Mouse (Mus musculus) midbrain, embryonic 14.5 days (tissue): ENCODE results near the gene Adgrg6. TPM values are rescaled to one million over a fixed set of nuclear protein-coding genes. Genes with fewer than 3 reads are reported as not detected.

Experiments
- ATAC-seq: fragments of 200-750 bp; cut with Nextera tagmentation; 2 replicates; pipeline ENCODE4 v1.8.0; 2017; ENCODE audit warnings: moderate number of reproducible peaks, moderate library complexity; ENCODE audit not compliant: low FRiP score, low TSS enrichment
- DNase-seq: peaks from one replicate; pipeline ENCODE4 v3.0.0-alpha.2; 2015
- H3K27ac ChIP-seq: fragments of 300-500 bp; sonication (generic); replicated peaks from 2 replicates; pipeline ENCODE4 v1.5.1; 2014; ENCODE audit warnings: mild to moderate bottlenecking, low read depth, low read length, moderate library complexity
- H3K27me3 ChIP-seq: fragments of 300-500 bp; sonication (generic); 2 replicates; pipeline ENCODE4 v1.6.1; 2014; ENCODE audit warnings: low read length, control low read depth, mixed read lengths; ENCODE audit not compliant: control insufficient read depth, insufficient read depth
- H3K36me3 ChIP-seq: fragments of 300-500 bp; sonication (generic); 2 replicates; pipeline ENCODE4 v1.6.1; 2014; ENCODE audit warnings: low read length, control low read depth; ENCODE audit not compliant: control insufficient read depth, insufficient read depth
- H3K4me1 ChIP-seq: fragments of 300-500 bp; sonication (generic); 2 replicates; pipeline ENCODE4 v1.6.1; 2014; ENCODE audit warnings: mild to moderate bottlenecking, antibody characterized with exemption, low read length, control low read depth; ENCODE audit not compliant: control insufficient read depth, insufficient read depth
- H3K4me2 ChIP-seq: fragments of 300-500 bp; sonication (generic); 2 replicates; pipeline ENCODE4 v1.6.1; 2014; ENCODE audit warnings: mild to moderate bottlenecking, low read length, moderate library complexity
- H3K4me3 ChIP-seq: fragments of 300-500 bp; sonication (generic); replicated peaks from 2 replicates; pipeline ENCODE4 v1.5.1; 2014; ENCODE audit warnings: low read depth, low read length
- H3K9ac ChIP-seq: fragments of 300-500 bp; sonication (generic); replicated peaks from 2 replicates; pipeline ENCODE4 v1.6.1; 2014; ENCODE audit warnings: mild to moderate bottlenecking, low read length, moderate library complexity
- H3K9me3 ChIP-seq: fragments of 300-500 bp; sonication (generic); 2 replicates; pipeline ENCODE4 v1.6.1; 2016; ENCODE audit warnings: low read length, control low read depth, mixed read lengths; ENCODE audit not compliant: control insufficient read depth
- WGBS: fragments of 180-500 bp; shearing (Covaris S2); extraction: QIAGEN DNeasy Blood & Tissue Kit; methylation state at CpG from one replicate; pipeline ENCODE4 v1.1.7; 2014; 5-methylcytosine and 5-hydroxymethylcytosine counted together
- polyA plus RNA-seq: library from polyadenylated mRNA; unstranded; fragments of >200 nt; fragmentation: Nextera tagmentation; extraction: Ambion mirVana; gene quantifications from 2 replicates; pipeline ENCODE4 v1.2.1, GENCODE M21; 2014

Adgrg6 gene
- 1.3 and 2.0 TPM in 2 replicates for polyA plus RNA-seq

DNA sequence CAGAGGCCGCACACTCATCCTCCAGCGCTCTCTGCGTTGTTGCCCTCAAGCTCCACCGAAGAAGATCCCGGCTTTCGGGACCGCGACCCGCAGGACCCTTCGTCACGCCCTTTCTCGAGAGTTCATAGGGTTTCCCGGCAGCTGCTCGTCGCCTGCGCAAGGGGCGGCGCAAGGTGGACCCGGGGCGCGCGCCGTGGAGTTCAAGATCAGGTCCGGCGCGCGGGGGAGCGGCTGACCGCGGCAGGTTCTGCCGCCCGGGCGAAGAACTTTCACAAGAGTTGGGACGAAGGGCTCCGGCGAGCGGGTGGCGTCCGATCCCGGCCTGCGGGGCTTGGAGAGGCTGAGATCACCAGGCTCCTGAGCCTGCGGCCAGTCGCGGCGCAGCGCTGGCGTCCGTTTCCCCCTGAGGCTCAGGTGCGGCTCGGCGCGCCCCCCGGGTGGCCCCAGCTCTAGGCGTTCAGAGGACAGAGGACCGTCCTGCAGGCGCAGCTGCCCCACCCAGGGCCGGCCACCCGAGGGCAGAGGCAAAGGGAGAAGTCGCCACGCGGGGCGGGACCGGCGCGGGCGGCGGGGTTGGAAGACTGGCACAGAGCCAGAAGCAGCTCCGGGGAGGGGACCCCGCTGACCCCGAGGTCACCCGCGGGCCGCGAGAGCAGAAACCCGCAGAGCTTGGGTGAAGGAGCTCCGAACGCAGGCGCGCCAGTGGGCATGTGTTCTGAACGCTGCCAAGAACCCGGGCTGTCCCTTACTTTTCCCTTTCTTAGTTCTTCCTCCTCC lies at the start of gene Adgrg6:
TSS of gene Adgrg6 (minus strand) at position 719 of the 777 bp plus-strand sequence.
- ATAC-seq, result peak; percentile 68
- no peak within 1 kb of the TSS for H3K27ac ChIP-seq
- H3K4me3 ChIP-seq, result peak within 1 kb of the TSS; percentile 74
- peak within 1 kb of the TSS; percentile 100 for H3K4me2 ChIP-seq
- peak within 1 kb of the TSS; percentile 61 for H3K9ac ChIP-seq
- WGBS, result under 1% methylated on average over 80 of the region's 81 CpGs
- no peaks in the 10 kb centered on the region for H3K4me1 ChIP-seq
- DNase-seq, result peak; percentile 51
- no peaks in the 10 kb centered on the region for H3K9me3 ChIP-seq
- no peaks in the 10 kb centered on the region for H3K36me3 ChIP-seq
- peaks cover 11% of the 10 kb centered on the region for H3K27me3 ChIP-seq

DNA sequence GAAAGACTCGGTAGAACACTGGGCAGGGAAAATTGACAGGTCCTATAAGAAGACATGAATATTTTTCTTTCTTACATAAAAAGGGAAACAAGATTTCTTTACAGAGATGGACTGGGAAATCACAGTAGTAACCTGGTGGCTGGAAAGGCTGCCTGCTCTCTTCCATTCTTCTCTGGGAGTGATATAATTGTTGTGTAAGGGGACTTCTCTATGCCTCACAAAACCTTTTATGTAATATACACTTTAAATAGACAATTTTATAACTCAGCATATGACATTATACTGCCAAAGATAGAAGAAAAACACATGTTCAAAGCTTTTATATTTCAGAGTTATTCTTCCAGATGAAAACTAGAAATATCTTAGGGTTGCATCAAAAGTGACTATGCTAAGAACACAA lies 46.8 kb upstream of the Adgrg6 start:
- no peak for ATAC-seq
- H3K4me1 ChIP-seq, result no peaks in the 10 kb centered on the region
- H3K9ac ChIP-seq, result no peak overlapping the region
- H3K9me3 ChIP-seq, result no peaks in the 10 kb centered on the region
- H3K36me3 ChIP-seq, result no peaks in the 10 kb centered on the region
- H3K4me2 ChIP-seq, result no peak overlapping the region
- no peak overlapping the region for H3K4me3 ChIP-seq
- H3K27me3 ChIP-seq, result no peaks in the 10 kb centered on the region
- DNase-seq, result no peak
- WGBS, result 96% methylated on average over 1 of the region's 1 CpGs
- H3K27ac ChIP-seq, result no peak overlapping the region

DNA sequence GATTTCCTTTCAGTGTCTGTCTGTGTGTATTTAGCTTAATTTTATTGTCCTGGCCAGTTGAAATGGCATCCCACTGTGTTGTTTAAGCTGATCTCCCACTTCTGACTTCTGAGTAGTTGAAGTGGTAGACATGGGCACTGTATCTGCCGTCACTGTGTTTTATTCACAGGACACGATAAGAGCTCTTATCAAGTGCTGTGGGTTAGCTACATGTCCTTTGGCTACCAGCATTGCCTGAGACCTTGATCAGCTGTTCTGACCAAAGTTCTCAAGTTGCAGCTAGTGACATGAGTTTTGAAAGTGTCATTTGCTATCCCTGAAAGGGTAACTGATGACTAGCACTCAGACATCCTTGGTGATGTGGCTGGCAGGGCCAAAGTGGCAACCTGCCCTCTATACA lies 45.4 kb upstream of the Adgrg6 start:
- Histone ChIP-seq H3K9me3 (no peaks in the 10 kb centered on the region), H3K4me3 (no peak overlapping the region), H3K4me2 (no peak overlapping the region), H3K4me1 (no peaks in the 10 kb centered on the region), H3K9ac (no peak overlapping the region), H3K36me3 (no peaks in the 10 kb centered on the region), H3K27ac (no peak overlapping the region), H3K27me3 (no peaks in the 10 kb centered on the region)
- DNase-seq (no peak), ATAC-seq (no peak)
- 91% methylated on average over 2 of the region's 2 CpGs for WGBS

DNA sequence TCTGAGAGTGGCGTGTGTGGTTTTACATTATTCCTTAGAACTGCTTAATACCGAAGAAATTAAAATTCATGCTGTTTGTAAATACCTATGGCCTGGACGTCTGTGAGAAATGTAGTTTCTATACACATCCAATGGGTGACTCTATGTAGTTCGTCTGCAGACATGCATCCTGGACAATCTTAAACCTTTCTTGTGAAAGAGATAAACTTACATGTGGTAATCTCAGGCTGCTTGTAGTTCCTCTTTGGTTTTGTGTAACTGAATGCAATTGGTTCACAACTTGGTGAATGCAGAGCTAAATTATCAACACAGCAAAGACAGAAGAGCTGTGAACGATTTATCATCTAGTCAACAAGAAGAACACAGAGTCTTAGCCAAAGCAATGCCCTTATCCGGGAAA lies 44.2 kb upstream of the Adgrg6 start:
- no peak overlapping the region for H3K4me2 ChIP-seq
- ATAC-seq (no peak), DNase-seq (no peak)
- no peak overlapping the region for H3K9ac ChIP-seq
- WGBS, result 91% methylated on average over 6 of the region's 6 CpGs
- H3K36me3 ChIP-seq, result no peaks in the 10 kb centered on the region
- H3K27ac ChIP-seq, result no peak overlapping the region
- H3K4me1 ChIP-seq, result no peaks in the 10 kb centered on the region
- no peaks in the 10 kb centered on the region for H3K27me3 ChIP-seq
- no peak overlapping the region for H3K4me3 ChIP-seq
- no peaks in the 10 kb centered on the region for H3K9me3 ChIP-seq

DNA sequence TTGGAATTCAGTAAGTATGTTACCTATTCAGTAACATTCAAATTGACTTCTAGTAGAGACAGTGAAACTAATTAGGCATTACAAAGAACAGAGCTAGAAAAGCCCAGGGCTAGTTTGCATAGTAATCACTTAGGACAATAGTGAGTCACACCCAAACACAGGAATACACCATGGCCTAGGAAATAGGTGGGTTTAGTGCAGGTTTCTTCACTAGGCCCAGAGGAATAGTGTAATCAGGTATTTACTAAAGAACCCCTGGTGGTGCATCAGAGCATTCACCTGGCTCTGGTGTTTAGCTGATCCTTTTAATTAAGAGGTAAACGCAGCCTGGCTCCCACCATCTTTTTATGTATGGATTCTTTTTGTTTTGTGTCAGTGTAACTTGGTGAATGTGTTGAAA lies 38.0 kb upstream of the Adgrg6 start:
- Histone ChIP-seq H3K27me3 (no peaks in the 10 kb centered on the region), H3K4me2 (no peak overlapping the region), H3K4me3 (no peak overlapping the region), H3K36me3 (no peaks in the 10 kb centered on the region), H3K4me1 (no peaks in the 10 kb centered on the region), H3K9ac (no peak overlapping the region), H3K27ac (no peak overlapping the region), H3K9me3 (no peaks in the 10 kb centered on the region)
- DNase-seq (no peak), ATAC-seq (no peak)
- WGBS, result 83% methylated on average over 1 of the region's 1 CpGs

DNA sequence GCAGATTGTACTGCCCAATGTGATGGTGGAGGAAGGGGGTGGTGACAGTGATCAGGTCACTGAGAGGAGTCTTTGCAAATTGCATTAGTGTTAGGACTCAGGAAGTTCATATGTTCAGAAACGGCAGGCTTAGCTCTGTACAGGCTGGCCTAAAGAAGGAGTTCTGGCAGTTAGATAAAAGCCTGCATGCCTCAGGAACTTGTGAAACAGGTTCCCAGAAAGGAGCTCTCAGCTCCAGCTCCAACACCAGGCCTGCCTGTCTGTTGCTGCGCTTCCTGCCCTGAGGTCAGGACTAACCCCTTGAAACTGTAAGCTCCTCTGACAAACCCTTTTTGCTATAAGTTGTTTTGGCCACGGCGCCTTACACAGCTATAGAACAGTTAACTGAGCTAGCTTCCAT lies 28.8 kb upstream of the Adgrg6 start:
- Histone ChIP-seq H3K27me3 (no peaks in the 10 kb centered on the region), H3K4me2 (no peak overlapping the region), H3K9me3 (no peaks in the 10 kb centered on the region), H3K4me3 (no peak overlapping the region), H3K36me3 (no peaks in the 10 kb centered on the region), H3K4me1 (no peaks in the 10 kb centered on the region), H3K9ac (no peak overlapping the region), H3K27ac (no peak overlapping the region)
- ATAC-seq, result no peak
- WGBS, result 87% methylated on average over 4 of the region's 4 CpGs
- no peak for DNase-seq

DNA sequence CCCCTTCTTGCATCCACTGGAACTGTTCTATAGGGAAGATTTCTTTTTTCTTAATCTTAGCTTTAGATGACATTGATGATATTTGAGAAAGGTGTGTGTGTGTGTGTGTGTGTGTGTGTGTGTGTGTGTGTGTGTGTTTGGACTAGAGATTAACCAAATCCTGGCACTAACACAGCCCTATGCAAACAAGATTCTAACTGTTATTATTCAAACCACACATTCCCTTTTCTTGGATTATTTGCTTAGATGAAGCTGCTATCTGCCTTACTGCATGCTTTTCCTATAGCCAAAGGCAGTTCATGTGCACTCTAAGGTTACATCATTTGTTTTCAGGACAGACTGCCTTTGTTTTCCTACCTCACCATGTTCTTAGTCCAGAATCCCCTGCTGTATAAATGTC lies 25.7 kb upstream of the Adgrg6 start:
- no peak for DNase-seq
- no peaks in the 10 kb centered on the region for H3K27me3 ChIP-seq
- H3K4me2 ChIP-seq, result no peak overlapping the region
- H3K9me3 ChIP-seq, result no peaks in the 10 kb centered on the region
- no peak overlapping the region for H3K27ac ChIP-seq
- H3K4me3 ChIP-seq, result no peak overlapping the region
- no peak overlapping the region for H3K9ac ChIP-seq
- H3K4me1 ChIP-seq, result no peaks in the 10 kb centered on the region
- no peaks in the 10 kb centered on the region for H3K36me3 ChIP-seq
- ATAC-seq, result no peak

DNA sequence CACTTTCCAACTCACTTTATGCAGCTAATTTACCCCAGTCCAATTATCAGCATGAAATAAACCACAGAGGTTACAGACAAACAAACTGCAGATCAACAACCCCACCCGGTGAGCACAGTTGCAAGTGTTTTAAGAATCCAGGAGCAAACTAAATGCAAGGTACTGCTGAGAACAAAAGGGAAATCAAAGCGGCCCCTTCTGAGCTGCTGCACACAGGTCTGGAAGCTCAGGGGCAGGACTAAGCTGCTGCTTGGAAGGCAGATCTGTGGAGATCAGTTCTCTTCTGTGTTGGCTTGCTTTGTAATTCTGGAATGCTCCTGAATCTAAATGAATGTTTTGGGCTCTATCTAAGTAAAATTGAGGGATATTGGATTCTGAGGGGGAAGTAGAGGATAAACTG lies 25.2 kb upstream of the Adgrg6 start:
- H3K9ac ChIP-seq, result no peak overlapping the region
- no peaks in the 10 kb centered on the region for H3K9me3 ChIP-seq
- H3K4me1 ChIP-seq, result no peaks in the 10 kb centered on the region
- no peaks in the 10 kb centered on the region for H3K27me3 ChIP-seq
- ATAC-seq (no peak), DNase-seq (peak; percentile 11)
- 10% methylated on average over 2 of the region's 2 CpGs for WGBS
- no peak overlapping the region for H3K4me2 ChIP-seq
- no peak overlapping the region for H3K4me3 ChIP-seq
- H3K27ac ChIP-seq, result no peak overlapping the region
- no peaks in the 10 kb centered on the region for H3K36me3 ChIP-seq

DNA sequence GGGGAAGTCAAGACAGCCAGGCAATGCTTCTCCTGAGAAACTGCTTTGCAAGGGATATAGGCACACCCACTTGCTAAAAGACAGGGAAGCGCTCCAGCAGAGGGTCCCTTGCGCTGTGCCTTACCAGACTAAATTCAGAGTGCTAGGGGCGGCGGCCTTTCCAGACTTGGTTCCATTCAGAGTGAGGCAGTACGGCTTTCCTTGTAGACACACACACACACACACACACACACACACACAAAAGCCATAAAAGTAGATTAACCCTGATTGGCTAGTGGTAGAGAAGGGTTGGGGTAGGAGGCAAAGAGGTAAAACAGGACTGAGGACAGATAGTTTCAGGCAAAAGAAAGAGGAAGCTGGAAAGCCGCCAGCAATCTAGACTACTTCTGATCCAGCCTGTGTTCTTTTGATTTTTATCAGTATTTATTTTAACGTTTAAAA lies 672 bp upstream of the Adgrg6 start:
- Histone ChIP-seq H3K4me3 (no peak overlapping the region), H3K4me2 (peak overlapping the region; percentile 100), H3K36me3 (no peaks in the 10 kb centered on the region), H3K27me3 (peaks cover 11% of the 10 kb centered on the region), H3K27ac (no peak overlapping the region), H3K9ac (no peak overlapping the region), H3K9me3 (no peaks in the 10 kb centered on the region), H3K4me1 (no peaks in the 10 kb centered on the region)
- 30% methylated on average over 7 of the region's 7 CpGs for WGBS
- ATAC-seq (no peak), DNase-seq (peak; percentile 27)
